Mouse (Mus musculus): ENCODE data around the gene Chn2.

DNA sequence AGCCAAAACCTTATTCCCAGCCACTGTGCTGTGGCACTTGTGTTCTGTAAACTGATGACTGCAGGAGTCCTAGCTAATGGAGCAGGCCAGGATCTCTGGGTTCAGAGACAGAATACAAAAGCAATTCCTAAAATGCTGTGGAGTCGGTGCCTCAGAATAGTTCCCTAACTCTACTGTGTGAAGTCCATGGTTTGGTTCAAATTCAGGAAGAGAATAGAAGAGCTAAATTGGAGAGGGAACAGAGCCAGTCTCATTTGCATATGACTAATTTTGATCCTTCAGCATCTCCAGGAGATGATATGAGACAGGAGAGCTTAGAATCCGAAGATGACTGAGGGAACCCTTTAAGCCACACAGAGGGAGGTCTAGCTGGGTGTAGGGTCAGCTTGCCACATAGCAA lies 90.2 kb downstream of the Chn2 start:
- TF ChIP-seq GATA1 (IDR thresholded peaks at IDR 0.05; ENCODE audit: low read length) (no peak), TAL1 (IDR thresholded peaks at IDR 0.05; ENCODE audit: low read length) (no peak)

Data from erythroblast, embryonic 14.5 days (primary cell).